24 mouse cellular contexts compared by ENCODE assay signal in genomic region chr8:56611736-56612135, GRCm38 (mm10).
DNase-seq lines count a peak whose midpoint lies in the region; ATAC-seq and TF ChIP-seq lines count a peak whose summit lies in the region.
"Had no signal": no experiment of that assay in that cellular context is flagged by ENCODE, and none has a peak within 500 bp of the region (broad histone marks: within the 10 kb centered on the region; RNA-seq: fewer than 3 reads in every experiment).

No protein-coding gene starts in this region.

- no peak overlapping the region for H3K4me3 ChIP-seq in heart, embryonic 12.5 days
- no peak overlapping the region for H3K4me3 ChIP-seq in heart, adult 2 months
- no peak overlapping the region for H3K4me3 ChIP-seq in liver, embryonic 12.5 days
- H3K4me3 ChIP-seq: embryonic facial prominence, embryonic 12.5 days; embryonic facial prominence, embryonic 15.5 days; heart, embryonic 13.5 days; hindbrain, embryonic 12.5 days; hindbrain, embryonic 15.5 days had no signal

- H3K4me1 ChIP-seq in heart, embryonic 12.5 days (replicated peaks): 0 out of 2 replicates have a peak, but pooled peaks cover 8% of the 10 kb centered on the region
- no peaks in the 10 kb centered on the region for H3K4me1 ChIP-seq in heart, adult 2 months (ENCODE audit: control insufficient read depth, insufficient read depth, low read length)
- H3K4me1 ChIP-seq in liver, embryonic 12.5 days: no peaks in the 10 kb centered on the region
- H3K4me1 ChIP-seq: embryonic facial prominence, embryonic 12.5 days; embryonic facial prominence, embryonic 15.5 days; hindbrain, embryonic 12.5 days; hindbrain, embryonic 15.5 days had no signal

- no peak for DNase-seq in heart, adult 8-10 months (ENCODE audit: low spot score)
- DNase-seq in heart, postnatal 4 days: peak; percentile 9
- DNase-seq in heart, adult 2 months: no peak
- DNase-seq in brain, adult 2 months (ENCODE audit: low read depth, low spot score): peak; percentile 36
- DNase-seq: adrenal gland, adult 8-10 months; adrenal gland, postnatal 25 days; cerebellum, adult 18-20 months; cerebellum, adult 9-10 months; cerebellum, postnatal 25 days; forebrain, postnatal 0 days; gastrocnemius, postnatal 10 days; gastrocnemius, postnatal 36 days; kidney, adult 2 months had no signal

- no peak for TF ChIP-seq EP300 in heart, adult 2 months (IDR thresholded peaks at IDR 0.05; ENCODE audit: insufficient read depth, low read depth, low read length)

- intact Hi-C loops in heart, adult 2 months (cut with DNase I): no loop called here

- H3K36me3 ChIP-seq in heart, embryonic 12.5 days: no peaks in the 10 kb centered on the region
- no peaks in the 10 kb centered on the region for H3K36me3 ChIP-seq in heart, adult 2 months (ENCODE audit: control insufficient read depth, insufficient read depth, low read length)
- no peaks in the 10 kb centered on the region for H3K36me3 ChIP-seq in liver, embryonic 12.5 days
- H3K36me3 ChIP-seq: embryonic facial prominence, embryonic 12.5 days; embryonic facial prominence, embryonic 15.5 days; heart, embryonic 13.5 days; hindbrain, embryonic 12.5 days; hindbrain, embryonic 15.5 days had no signal

- H3K4me2 ChIP-seq in heart, embryonic 12.5 days: no peak overlapping the region
- no peak overlapping the region for H3K4me2 ChIP-seq in liver, embryonic 12.5 days
- H3K4me2 ChIP-seq: embryonic facial prominence, embryonic 12.5 days; embryonic facial prominence, embryonic 15.5 days; heart, embryonic 13.5 days; hindbrain, embryonic 12.5 days; hindbrain, embryonic 15.5 days had no signal

- H3K79me2 ChIP-seq in heart, adult 2 months (replicated peaks; ENCODE audit: control insufficient read depth, insufficient read depth, low read length): no peaks in the 10 kb centered on the region

- 33% methylated on average over 6 of the region's 6 CpGs for WGBS in heart, embryonic 12.5 days
- 49% methylated on average over 6 of the region's 6 CpGs for WGBS in heart, adult 2 months
- WGBS in liver, embryonic 12.5 days (ENCODE audit: insufficient replicate concordance): 83% methylated on average over 6 of the region's 6 CpGs

- no peak for TF ChIP-seq CTCF in heart, adult 2 months (IDR thresholded peaks at IDR 0.05)

- ATAC-seq in heart, embryonic 12.5 days (ENCODE audit: insufficient number of reproducible peaks, low FRiP score): 0 out of 2 replicates have a peak, but pooled peaks have one; percentile 42
- no peak for ATAC-seq in liver, embryonic 12.5 days
- ATAC-seq: activated CD4-positive, CD25-positive, alpha-beta regulatory T cell, adult 4 months; CD4-positive, CD25-positive, alpha-beta regulatory T cell, adult 4 months; forebrain, embryonic 14.5 days; forebrain, postnatal 0 days; intestine, postnatal 0 days had no signal

- H3K27me3 ChIP-seq in heart, embryonic 12.5 days (replicated peaks): no peaks in the 10 kb centered on the region
- H3K27me3 ChIP-seq in heart, adult 2 months (ENCODE audit: control insufficient read depth, insufficient read depth, low read length): no peaks in the 10 kb centered on the region
- H3K27me3 ChIP-seq in liver, embryonic 12.5 days (replicated peaks): no peaks in the 10 kb centered on the region
- H3K27me3 ChIP-seq: embryonic facial prominence, embryonic 12.5 days; embryonic facial prominence, embryonic 15.5 days; hindbrain, embryonic 12.5 days; hindbrain, embryonic 15.5 days had no signal

- H3K27ac ChIP-seq in heart, embryonic 12.5 days (ENCODE audit: poor library complexity, severe bottlenecking): no peak overlapping the region
- no peak overlapping the region for H3K27ac ChIP-seq in heart, adult 2 months
- no peak overlapping the region for H3K27ac ChIP-seq in liver, embryonic 12.5 days
- H3K27ac ChIP-seq: embryonic facial prominence, embryonic 12.5 days; embryonic facial prominence, embryonic 15.5 days; heart, embryonic 13.5 days; hindbrain, embryonic 12.5 days; hindbrain, embryonic 15.5 days had no signal

- H3K9me3 ChIP-seq in heart, embryonic 12.5 days (replicated peaks): no peaks in the 10 kb centered on the region
- H3K9me3 ChIP-seq in liver, embryonic 12.5 days (replicated peaks): no peaks in the 10 kb centered on the region
- H3K9me3 ChIP-seq: embryonic facial prominence, embryonic 12.5 days; embryonic facial prominence, embryonic 15.5 days; heart, embryonic 13.5 days; hindbrain, embryonic 12.5 days; hindbrain, embryonic 15.5 days had no signal

- no peak overlapping the region for H3K9ac ChIP-seq in heart, embryonic 12.5 days
- no peak overlapping the region for H3K9ac ChIP-seq in heart, adult 2 months (ENCODE audit: low read depth, low read length)
- no peak overlapping the region for H3K9ac ChIP-seq in liver, embryonic 12.5 days
- H3K9ac ChIP-seq: embryonic facial prominence, embryonic 12.5 days; embryonic facial prominence, embryonic 15.5 days; forebrain, postnatal 0 days; heart, embryonic 13.5 days; hindbrain, embryonic 12.5 days; hindbrain, embryonic 15.5 days had no signal

- TF ChIP-seq POLR2A in heart, adult 2 months (IDR thresholded peaks at IDR 0.05; ENCODE audit: insufficient read depth, low read depth, low read length): no peak

Comparison
In these comparisons a context has a peak if more than half of its experiments do, and no peak if none do; other contexts are left out.
1. DNase-seq: peak in heart, postnatal 4 days (single experiment) and brain, adult 2 months (single experiment); none in heart, adult 8-10 months (single experiment) and heart, adult 2 months (0 of 2).